Mouse (Mus musculus) ovary, postnatal 10 days (tissue): ENCODE results near the gene Inpp5k.

ENCODE experiments used
- DNase-seq: peaks from one replicate; pipeline ENCODE4 v3.0.0; 2022; ENCODE audit warnings: low spot score

Inpp5k gene

GRCm38 (mm10) chr11:75620136-75620780, 10.5 kb upstream of the Inpp5k start:
- DNase-seq = no peak

DNA sequence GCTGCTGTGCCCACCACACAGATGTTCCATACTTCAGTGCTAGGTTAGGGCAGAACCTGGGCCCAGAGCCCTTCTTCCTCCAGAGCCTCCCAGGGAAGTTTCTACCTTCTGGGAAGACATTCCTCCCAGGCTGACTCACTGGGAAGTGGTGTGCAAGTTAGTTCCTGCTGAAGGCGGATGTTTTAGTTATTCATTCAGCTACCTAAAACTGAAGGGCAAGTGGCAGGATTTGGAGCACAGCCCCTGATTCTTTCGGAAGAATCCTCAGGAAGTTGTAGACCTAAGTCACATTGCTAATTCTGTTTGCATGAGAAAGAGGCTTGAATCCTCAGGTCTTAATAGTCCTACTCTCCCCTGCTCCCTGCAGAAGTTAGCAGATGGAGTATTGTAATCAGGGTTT, 9.4 kb upstream of the Inpp5k start:
- DNase-seq = no peak

- DNase-seq = no peak
Observed at GRCm38 (mm10) chr11:75622588-75623329, 8.0 kb upstream of the Inpp5k start.

DNA sequence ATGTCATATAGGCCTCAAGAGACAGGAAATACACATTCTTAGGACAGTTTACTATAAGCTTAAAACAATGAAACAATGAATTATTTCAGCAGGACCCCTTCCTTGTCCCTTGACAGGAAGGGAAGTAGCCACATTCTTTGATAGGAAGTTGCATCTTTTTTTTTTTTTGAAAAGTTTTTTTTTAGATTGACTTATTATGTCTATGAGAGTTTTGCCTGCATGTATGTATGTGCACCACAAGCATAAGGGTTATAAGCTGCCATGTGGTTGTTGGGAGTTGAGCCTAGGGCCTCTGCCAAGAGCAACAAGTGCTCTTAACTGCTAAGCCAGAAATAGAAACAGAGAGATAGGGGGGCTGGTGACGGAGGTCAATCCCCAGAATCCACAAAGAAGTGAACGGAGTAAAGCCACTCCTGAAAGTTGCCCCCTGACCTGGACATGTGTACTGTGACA, 6.7 kb upstream of the Inpp5k start:
- DNase-seq = no peak

DNA sequence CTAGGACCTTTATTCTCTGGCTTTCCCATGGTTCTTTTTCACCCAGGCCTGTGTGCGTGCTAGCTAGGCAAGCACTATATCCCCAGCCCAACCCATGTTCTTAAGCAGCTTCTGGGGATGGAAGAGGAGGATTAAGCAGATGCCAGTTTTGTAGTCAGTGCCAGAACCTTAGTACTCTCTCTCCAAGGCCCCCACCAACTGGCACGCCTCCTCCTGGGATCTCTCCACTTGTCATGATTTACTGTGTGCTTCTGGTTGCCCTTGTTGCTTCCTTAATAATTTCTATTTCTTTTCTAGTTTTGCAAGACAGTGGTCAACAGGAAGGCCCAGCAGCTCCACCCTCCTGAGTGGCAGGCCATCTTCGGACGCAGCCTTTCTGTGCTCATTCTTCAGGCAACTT, 5.0 kb upstream of the Inpp5k start:
- DNase-seq = no peak

GRCm38 (mm10) chr11:75630098-75630497, 690 bp upstream of the Inpp5k start:
- no peak for DNase-seq

DNA sequence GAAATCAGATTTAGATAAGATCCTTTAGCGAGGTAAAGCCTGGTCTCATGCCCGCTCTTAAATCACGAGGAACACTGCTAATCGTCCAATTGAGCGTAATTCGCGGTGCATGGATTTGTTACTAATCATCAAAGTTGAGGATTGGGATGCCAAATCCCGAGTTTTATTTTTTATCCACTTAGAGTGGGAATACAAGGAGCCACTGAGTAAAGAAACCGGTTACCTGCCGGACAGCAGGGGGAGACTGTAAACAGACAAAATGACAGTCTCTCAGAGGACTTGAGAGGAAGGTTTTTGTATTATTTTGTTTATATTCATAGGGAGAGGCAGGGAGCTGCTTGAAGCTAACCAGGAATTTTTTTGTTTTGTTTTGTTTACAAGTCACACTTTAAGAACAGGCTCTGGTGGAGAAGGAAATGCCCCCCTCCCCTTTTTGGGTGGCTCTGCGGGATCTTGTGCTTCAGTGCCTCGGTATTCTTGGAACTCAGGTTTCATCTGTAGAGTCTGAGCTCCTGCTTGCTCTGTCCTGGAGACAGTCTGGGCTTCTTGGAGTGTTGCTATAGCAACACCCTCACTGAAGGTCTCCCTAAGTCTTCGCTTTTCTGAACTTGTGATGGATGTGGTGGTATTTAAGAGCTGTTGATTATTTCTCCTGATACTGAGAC, 905 bp downstream of the Inpp5k start:
- DNase-seq = no peak

DNA sequence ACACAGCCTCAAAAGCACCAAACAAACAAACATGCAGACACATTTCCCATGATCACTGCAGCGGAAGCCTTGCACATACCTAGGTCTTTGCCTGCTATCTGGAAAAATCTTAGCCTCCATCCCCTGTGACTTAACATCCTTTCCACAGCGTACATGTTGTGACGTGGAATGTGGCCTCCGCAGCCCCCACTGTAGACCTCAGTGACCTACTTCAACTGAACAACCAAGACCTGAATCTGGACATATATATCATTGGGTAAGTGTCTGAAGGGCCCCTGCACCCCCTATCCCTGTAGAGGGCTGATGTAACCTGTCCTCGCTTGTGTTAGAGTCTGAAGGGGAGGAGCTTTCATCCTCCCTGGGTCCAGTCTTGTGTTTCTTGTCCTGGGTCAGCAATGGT, 2.1 kb downstream of the Inpp5k start:
- no peak for DNase-seq

- no peak for DNase-seq
Observed at GRCm38 (mm10) chr11:75634801-75635200, 4.0 kb downstream of the Inpp5k start.

DNA sequence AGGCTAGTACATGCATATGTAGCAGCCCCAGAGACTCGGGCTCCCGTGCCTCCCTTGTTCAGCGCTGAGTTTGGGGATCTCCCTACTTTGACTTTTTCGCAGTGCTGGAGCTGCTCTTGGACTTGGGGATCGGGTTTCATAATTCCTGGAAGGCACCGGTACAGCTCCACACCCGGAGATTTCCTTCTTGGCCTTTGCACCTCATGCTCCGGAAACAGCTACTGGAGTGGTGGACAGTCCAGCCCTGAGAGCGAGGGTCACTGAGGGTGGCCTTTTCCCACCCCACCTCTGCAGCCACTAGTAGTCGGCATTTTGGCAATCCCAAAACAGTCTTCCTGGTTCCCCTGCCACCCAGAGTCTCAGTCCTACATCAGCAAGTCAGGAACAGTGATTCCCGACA, 4.5 kb downstream of the Inpp5k start:
- no peak for DNase-seq

DNA sequence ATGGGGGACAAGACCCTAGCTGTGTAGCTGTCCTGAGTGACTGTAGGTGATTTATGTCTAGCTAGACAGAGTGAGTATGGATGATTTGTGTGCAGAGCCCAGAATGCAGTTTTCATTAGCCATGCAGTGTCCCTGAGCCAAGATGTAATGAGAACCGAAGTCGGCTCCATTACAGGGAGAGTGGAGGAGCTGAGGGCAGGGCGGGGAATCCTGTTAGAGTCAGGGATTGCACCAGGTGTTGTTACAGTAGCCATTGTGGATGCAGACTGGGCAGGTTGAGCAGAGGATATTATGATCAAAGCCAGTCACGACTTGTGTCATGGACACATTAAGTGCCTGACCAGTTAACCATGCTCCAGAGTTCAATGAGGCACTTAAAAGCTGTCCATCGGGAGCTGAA, 12.5 kb downstream of the Inpp5k start:
- DNase-seq = no peak

GRCm38 (mm10) chr11:75644684-75645083, 13.9 kb downstream of the Inpp5k start:
- no peak for DNase-seq

DNA sequence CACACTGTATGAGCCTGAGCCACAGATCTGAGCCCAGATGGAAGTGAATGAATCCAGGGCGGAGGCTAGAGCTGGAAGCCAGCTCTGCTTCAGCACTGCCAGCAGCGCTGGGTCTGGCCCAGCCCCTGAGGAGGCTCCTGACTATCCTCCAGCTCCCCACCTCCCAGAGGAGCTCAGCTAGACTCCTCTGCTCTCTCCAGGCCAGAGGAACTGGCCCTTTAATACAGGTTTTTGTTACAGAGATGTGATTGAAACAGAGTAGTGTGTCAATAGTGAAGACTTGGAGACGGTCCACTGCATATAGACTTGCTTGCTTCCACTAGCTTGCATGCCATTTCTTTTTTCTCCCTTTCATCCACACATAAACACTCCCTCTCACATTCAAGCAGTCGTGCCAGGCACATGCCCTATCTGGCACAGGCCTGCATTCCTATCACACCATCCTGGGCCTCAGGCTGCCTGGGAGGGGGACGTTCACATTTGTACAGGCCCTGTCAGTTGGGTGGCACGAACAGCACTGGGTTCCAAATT, 17.0 kb downstream of the Inpp5k start:
- no peak for DNase-seq

GRCm38 (mm10) chr11:75649155-75649561, 18.4 kb downstream of the Inpp5k start:
- DNase-seq = no peak

DNA sequence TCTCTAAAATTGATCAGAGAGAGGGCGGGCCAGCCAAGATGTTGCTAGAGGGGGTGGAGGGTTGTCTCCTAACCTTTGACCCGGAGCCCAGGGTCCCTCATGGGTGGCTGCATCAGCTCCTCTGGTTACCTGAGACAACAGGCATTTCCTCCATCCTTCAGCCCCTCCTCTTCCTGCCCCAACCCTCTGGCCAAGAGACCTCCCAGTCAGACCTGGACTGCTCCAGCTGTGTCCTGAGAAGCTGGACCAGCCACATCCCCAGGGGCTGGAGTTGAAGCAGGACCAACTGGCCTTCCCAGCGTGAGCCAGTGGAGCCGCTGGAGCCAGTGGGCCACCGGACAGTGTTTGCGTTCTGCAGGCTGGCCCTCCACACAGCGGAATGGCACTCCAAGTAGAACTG, 19.5 kb downstream of the Inpp5k start, which contains the start of gene Myo1c:
Gene Myo1c, plus strand, starts transcription at position 194 of the 400 bp plus-strand sequence.
- DNase-seq = no peak

GRCm38 (mm10) chr11:75650958-75651425, 20.2 kb downstream of the Inpp5k start:
- DNase-seq = no peak

GRCm38 (mm10) chr11:75651426-75652221, 20.8 kb downstream of the Inpp5k start:
- peak; percentile 67 for DNase-seq

DNA sequence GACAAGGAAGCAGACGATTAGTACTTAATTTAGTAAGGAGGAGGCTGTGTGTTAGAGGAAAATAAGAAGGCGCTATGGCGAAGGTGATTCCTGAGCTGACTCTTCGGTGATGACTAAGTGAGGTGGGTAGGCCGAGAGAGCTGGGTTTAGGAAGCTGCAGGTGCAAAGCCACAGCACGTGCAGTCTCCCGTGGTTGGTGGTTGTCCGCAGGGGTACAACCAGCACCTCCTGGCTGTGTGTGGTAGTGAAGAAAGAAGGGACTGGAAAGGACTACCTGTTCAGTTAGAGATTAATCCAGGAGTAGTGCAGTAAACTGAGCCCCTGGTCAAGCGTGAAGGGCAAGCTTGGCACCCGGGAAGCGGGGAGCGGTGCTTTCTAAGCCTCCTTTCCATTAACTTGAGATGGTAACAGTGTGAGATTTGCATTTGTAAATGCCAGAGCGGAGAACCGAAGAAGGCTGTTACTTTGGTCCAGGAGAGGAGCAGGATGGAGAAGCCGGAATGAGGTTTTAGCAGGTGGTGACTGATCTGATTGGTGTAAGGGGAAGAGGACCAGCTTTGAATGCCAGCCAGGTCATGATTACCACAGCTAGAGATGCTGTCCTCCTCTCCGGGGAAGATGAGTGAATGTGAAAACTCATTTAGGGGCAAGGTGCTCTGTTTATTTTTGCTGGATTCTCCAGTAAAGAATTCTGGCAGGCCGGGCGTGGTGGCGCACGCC, 21.6 kb downstream of the Inpp5k start:
- DNase-seq = no peak

- no peak for DNase-seq
Observed at GRCm38 (mm10) chr11:75652942-75653684, 22.3 kb downstream of the Inpp5k start.

DNA sequence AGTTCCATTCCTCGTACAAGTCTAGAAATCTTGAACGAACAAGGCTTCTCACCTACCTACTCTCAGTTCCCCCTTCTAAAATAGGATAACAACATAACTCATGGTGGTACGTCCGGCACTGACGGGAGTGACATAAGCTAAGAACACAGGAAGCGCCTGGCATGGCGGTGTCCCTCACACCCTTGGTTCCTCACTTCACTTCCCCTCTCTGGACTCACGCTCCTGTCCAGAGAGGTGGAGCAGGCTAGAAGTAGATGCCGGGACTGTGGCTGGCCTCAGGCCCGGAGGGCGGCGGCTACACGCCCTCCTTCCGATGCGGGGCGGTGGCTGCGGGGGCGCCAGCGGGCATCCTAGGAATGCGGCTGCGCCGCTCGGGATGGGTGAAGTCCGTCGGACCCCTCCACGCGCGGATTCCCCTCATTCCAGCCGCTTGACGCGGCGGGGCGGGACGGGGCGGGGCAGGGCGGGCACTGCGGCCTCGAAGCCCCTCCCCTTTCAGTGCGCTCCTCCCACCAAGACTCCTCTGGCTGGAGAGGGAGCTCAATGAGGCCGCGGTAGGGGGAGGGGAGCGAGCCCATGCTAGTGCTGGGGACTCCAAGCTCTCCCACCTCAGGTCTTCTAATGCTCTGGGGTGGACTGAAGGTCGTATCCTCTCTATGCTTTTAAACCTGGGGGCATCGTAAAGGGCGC, 23.1 kb downstream of the Inpp5k start:
- DNase-seq = peak; percentile 62
